Comparison of ENCODE assay signal across 9 mouse cellular contexts in genomic region chr16:10951581-10951980, GRCm38 (mm10).
DNase-seq lines count a peak whose midpoint lies in the region; ATAC-seq and TF ChIP-seq lines count a peak whose summit lies in the region.
"Had no signal": no experiment of that assay in that cellular context is flagged by ENCODE, and none has a peak within 500 bp of the region (broad histone marks: within the 10 kb centered on the region; RNA-seq: fewer than 3 reads in every experiment).

No protein-coding gene starts in this region.

- no peaks in the 10 kb centered on the region for H3K9me3 ChIP-seq in liver, embryonic 11.5 days (ENCODE audit: control insufficient read depth, low read length)
- H3K9me3 ChIP-seq in forebrain, embryonic 16.5 days (ENCODE audit: control insufficient read depth, low read length) = no peaks in the 10 kb centered on the region
- H3K9me3 ChIP-seq: embryonic facial prominence, embryonic 13.5 days had no signal

- no peak overlapping the region for H3K4me2 ChIP-seq in liver, embryonic 11.5 days
- H3K4me2 ChIP-seq in forebrain, embryonic 16.5 days (ENCODE audit: low read length) = no peak overlapping the region
- H3K4me2 ChIP-seq: embryonic facial prominence, embryonic 13.5 days had no signal

- H3K79me2 ChIP-seq in liver, adult 2 months (ENCODE audit: control insufficient read depth, insufficient read depth, low read length) = no peaks in the 10 kb centered on the region

- no peak for TF ChIP-seq POLR2A in liver, adult 2 months (IDR thresholded peaks at IDR 0.05; ENCODE audit: extremely low read depth, insufficient read depth, low read length)

- 14% methylated on average over 3 of the region's 3 CpGs for WGBS in liver, adult 2 months
- WGBS in liver, embryonic 11.5 days = 14% methylated on average over 3 of the region's 3 CpGs
- 8% methylated on average over 3 of the region's 3 CpGs for WGBS in forebrain, embryonic 16.5 days

- ATAC-seq in liver, embryonic 11.5 days (replicated peaks; ENCODE audit: low FRiP score) = no peak
- ATAC-seq in frontal cortex, adult (ENCODE audit: low TSS enrichment) = no peak
- ATAC-seq in forebrain, embryonic 16.5 days = no peak

- peak; percentile 84 for TF ChIP-seq CTCF in liver, adult 2 months (IDR thresholded peaks at IDR 0.05; ENCODE audit: low read depth, low read length)

- H3K27ac ChIP-seq in liver, adult 2 months (replicated peaks; ENCODE audit: insufficient read depth, low read depth, low read length) = no peak overlapping the region
- no peak overlapping the region for H3K27ac ChIP-seq in liver, embryonic 11.5 days (ENCODE audit: low read depth, low read length)
- H3K27ac ChIP-seq in forebrain, embryonic 16.5 days (ENCODE audit: low read length) = no peak overlapping the region
- H3K27ac ChIP-seq: embryonic facial prominence, embryonic 13.5 days had no signal

- H3K36me3 ChIP-seq in liver, adult 2 months (ENCODE audit: control insufficient read depth, insufficient read depth, low read length) = no peaks in the 10 kb centered on the region
- H3K36me3 ChIP-seq in liver, embryonic 11.5 days (ENCODE audit: control insufficient read depth, insufficient read depth, low read length) = no peaks in the 10 kb centered on the region
- no peaks in the 10 kb centered on the region for H3K36me3 ChIP-seq in forebrain, embryonic 16.5 days (ENCODE audit: control insufficient read depth, insufficient read depth)

- H3K4me1 ChIP-seq in liver, adult 2 months (ENCODE audit: control insufficient read depth, insufficient read depth, low read length) = peaks cover 15% of the 10 kb centered on the region
- H3K4me1 ChIP-seq in liver, embryonic 11.5 days (replicated peaks; ENCODE audit: control insufficient read depth, insufficient read depth, low read length) = no peaks in the 10 kb centered on the region
- peaks cover 3% of the 10 kb centered on the region for H3K4me1 ChIP-seq in forebrain, embryonic 16.5 days (replicated peaks; ENCODE audit: control insufficient read depth, insufficient read depth, low read length)

- no peaks in the 10 kb centered on the region for H3K27me3 ChIP-seq in liver, adult 2 months (ENCODE audit: control insufficient read depth, insufficient read depth, low read length)
- H3K27me3 ChIP-seq in liver, embryonic 11.5 days (replicated peaks; ENCODE audit: control insufficient read depth, insufficient read depth, low read length) = no peaks in the 10 kb centered on the region
- no peaks in the 10 kb centered on the region for H3K27me3 ChIP-seq in forebrain, embryonic 16.5 days (replicated peaks; ENCODE audit: control insufficient read depth, insufficient read depth, low read length)
- H3K27me3 ChIP-seq: embryonic facial prominence, embryonic 13.5 days had no signal

- H3K4me3 ChIP-seq in liver, adult 2 months (ENCODE audit: insufficient read depth, low read depth, low read length) = no peak overlapping the region
- no peak overlapping the region for H3K4me3 ChIP-seq in liver, embryonic 11.5 days (ENCODE audit: low read depth, low read length)
- H3K4me3 ChIP-seq in forebrain, embryonic 16.5 days (replicated peaks; ENCODE audit: low read length) = no peak overlapping the region
- H3K4me3 ChIP-seq: embryonic facial prominence, embryonic 13.5 days had no signal

- peak; percentile 16 to 21 for DNase-seq in cerebellum, adult 18-20 months
- DNase-seq in cerebellum, adult 8-10 months = no peak
- DNase-seq in liver, adult 2 months (ENCODE audit: extremely low read depth, low read depth, low spot score) = peak; percentile 45
- no peak for DNase-seq in liver, embryonic 11.5 days (ENCODE audit: low spot score)
- DNase-seq in embryo, embryonic 10.5 days (ENCODE audit: low spot score) = peak; percentile 50
- DNase-seq in kidney, postnatal 25 days = peak; percentile 73 to 80

- H3K9ac ChIP-seq in liver, adult 2 months (ENCODE audit: low read depth, low read length) = no peak overlapping the region
- H3K9ac ChIP-seq in liver, embryonic 11.5 days (ENCODE audit: low read depth, low read length) = no peak overlapping the region
- H3K9ac ChIP-seq in forebrain, embryonic 16.5 days (replicated peaks; ENCODE audit: low read depth, low read length) = no peak overlapping the region
- H3K9ac ChIP-seq: embryonic facial prominence, embryonic 13.5 days had no signal

Comparison
In these comparisons a context has a peak if more than half of its experiments do, and no peak if none do; other contexts are left out.
1. DNase-seq: peak in cerebellum, adult 18-20 months (2 of 2), liver, adult 2 months (single experiment), embryo, embryonic 10.5 days (single experiment) and kidney, postnatal 25 days (2 of 2); none in cerebellum, adult 8-10 months (single experiment) and liver, embryonic 11.5 days (single experiment).